Mouse (Mus musculus): Measurements from ENCODE around the gene Nat8f4. TPM values are rescaled to one million over a fixed set of nuclear protein-coding genes. Genes with fewer than 3 reads are reported as not detected.
"Not testable (repeated sequence)": the region's sequence is repeated elsewhere in the genome, so short reads cannot be mapped to it uniquely, and the experiment has no call there.

The Nat8f4 gene
- total and polyA plus RNA-seq, 2 experiments from 2014 or later, result 5.9 to 6.7 TPM

- ATAC-seq (no peak), DNase-seq (ENCODE audit: low spot score) (no peak)
- H3K4me1 ChIP-seq (ENCODE audit: insufficient read depth, low read length), result no peaks in the 10 kb centered on the region
- no peak overlapping the region for H3K4me3 ChIP-seq (ENCODE audit: low read length)
- no peak overlapping the region for H3K9ac ChIP-seq (replicated peaks; ENCODE audit: low read length)
- H3K9me3 ChIP-seq (ENCODE audit: low read length), result no peaks in the 10 kb centered on the region
- peaks cover 15% of the 10 kb centered on the region; the same call in 1 of the 2 replicates for H3K36me3 ChIP-seq (ENCODE audit: insufficient read depth, low read length)
- no peaks in the 10 kb centered on the region for H3K27me3 ChIP-seq (ENCODE audit: insufficient read depth, low read length)
- H3K27ac ChIP-seq, result no peak overlapping the region
- no peak for TF ChIP-seq CTCF (IDR thresholded peaks at IDR 0.05; ENCODE audit: low read depth)
- WGBS, result 80% methylated on average over 8 of the region's 8 CpGs
- H3K4me2 ChIP-seq (ENCODE audit: low read depth, low read length), result no peak overlapping the region
Observed at GRCm38 (mm10) chr6:85934047-85934446, 29.4 kb upstream of the Nat8f4 start.

- Histone ChIP-seq H3K27ac (no peak overlapping the region), H3K9ac (replicated peaks; ENCODE audit: low read length) (no peak overlapping the region), H3K4me3 (ENCODE audit: low read length) (no peak overlapping the region), H3K27me3 (ENCODE audit: insufficient read depth, low read length) (no peaks in the 10 kb centered on the region), H3K9me3 (ENCODE audit: low read length) (no peaks in the 10 kb centered on the region), H3K4me2 (ENCODE audit: low read depth, low read length) (no peak overlapping the region), H3K4me1 (ENCODE audit: insufficient read depth, low read length) (no peaks in the 10 kb centered on the region), H3K36me3 (ENCODE audit: insufficient read depth, low read length) (peaks cover 53% of the 10 kb centered on the region)
- WGBS, result 86% methylated on average over 1 of the region's 1 CpGs
- DNase-seq (ENCODE audit: low spot score) (no peak), ATAC-seq (no peak)
- no peak for TF ChIP-seq CTCF (IDR thresholded peaks at IDR 0.05; ENCODE audit: low read depth)
Observed at GRCm38 (mm10) chr6:85929312-85929711, 24.6 kb upstream of the Nat8f4 start.

- Histone ChIP-seq H3K36me3 (ENCODE audit: insufficient read depth, low read length) (peaks cover 53% of the 10 kb centered on the region), H3K9me3 (ENCODE audit: low read length) (no peaks in the 10 kb centered on the region), H3K27me3 (ENCODE audit: insufficient read depth, low read length) (no peaks in the 10 kb centered on the region), H3K27ac (no peak overlapping the region), H3K4me3 (ENCODE audit: low read length) (no peak overlapping the region), H3K4me1 (ENCODE audit: insufficient read depth, low read length) (no peaks in the 10 kb centered on the region), H3K9ac (replicated peaks; ENCODE audit: low read length) (no peak overlapping the region), H3K4me2 (ENCODE audit: low read depth, low read length) (no peak overlapping the region)
- DNase-seq (ENCODE audit: low spot score) (no peak), ATAC-seq (no peak)
- 92% methylated on average over 9 of the region's 9 CpGs for WGBS
- no peak for TF ChIP-seq CTCF (IDR thresholded peaks at IDR 0.05; ENCODE audit: low read depth)
Observed at GRCm38 (mm10) chr6:85927476-85928464, 23.1 kb upstream of the Nat8f4 start.

- DNase-seq (ENCODE audit: low spot score) (no peak), ATAC-seq (no peak)
- H3K4me1 ChIP-seq (ENCODE audit: insufficient read depth, low read length), result no peaks in the 10 kb centered on the region
- H3K9ac ChIP-seq (replicated peaks; ENCODE audit: low read length), result no peak overlapping the region
- no peak overlapping the region for H3K4me3 ChIP-seq (ENCODE audit: low read length)
- peaks cover 55% of the 10 kb centered on the region for H3K36me3 ChIP-seq (ENCODE audit: insufficient read depth, low read length)
- no peaks in the 10 kb centered on the region for H3K9me3 ChIP-seq (ENCODE audit: low read length)
- no peak overlapping the region for H3K27ac ChIP-seq
- no peaks in the 10 kb centered on the region for H3K27me3 ChIP-seq (ENCODE audit: insufficient read depth, low read length)
- H3K4me2 ChIP-seq (ENCODE audit: low read depth, low read length), result no peak overlapping the region
- 97% methylated on average over 1 of the region's 1 CpGs for WGBS
- no peak for TF ChIP-seq CTCF (IDR thresholded peaks at IDR 0.05; ENCODE audit: low read depth)
Observed at GRCm38 (mm10) chr6:85926709-85927108, 22.0 kb upstream of the Nat8f4 start.

- Histone ChIP-seq H3K27ac (no peak overlapping the region), H3K4me1 (ENCODE audit: insufficient read depth, low read length) (no peaks in the 10 kb centered on the region), H3K4me2 (ENCODE audit: low read depth, low read length) (no peak overlapping the region), H3K27me3 (ENCODE audit: insufficient read depth, low read length) (no peaks in the 10 kb centered on the region), H3K36me3 (ENCODE audit: insufficient read depth, low read length) (peaks cover 44% of the 10 kb centered on the region), H3K9ac (replicated peaks; ENCODE audit: low read length) (no peak overlapping the region), H3K4me3 (ENCODE audit: low read length) (no peak overlapping the region), H3K9me3 (ENCODE audit: low read length) (no peaks in the 10 kb centered on the region)
- 97% methylated on average over 1 of the region's 1 CpGs for WGBS
- no peak for DNase-seq (ENCODE audit: low spot score)
- no peak for TF ChIP-seq CTCF (IDR thresholded peaks at IDR 0.05; ENCODE audit: low read depth)
- ATAC-seq, result no peak
Observed at GRCm38 (mm10) chr6:85923643-85924042, 19.0 kb upstream of the Nat8f4 start.

- Histone ChIP-seq H3K4me3 (ENCODE audit: low read length) (no peak overlapping the region), H3K9ac (replicated peaks; ENCODE audit: low read length) (no peak overlapping the region), H3K9me3 (ENCODE audit: low read length) (no peaks in the 10 kb centered on the region), H3K4me2 (ENCODE audit: low read depth, low read length) (no peak overlapping the region), H3K27ac (no peak overlapping the region), H3K27me3 (ENCODE audit: insufficient read depth, low read length) (no peaks in the 10 kb centered on the region), H3K4me1 (ENCODE audit: insufficient read depth, low read length) (peaks cover 13% of the 10 kb centered on the region), H3K36me3 (ENCODE audit: insufficient read depth, low read length) (peaks cover 7% of the 10 kb centered on the region; the same call in 1 of the 2 replicates)
- 96% methylated on average over 4 of the region's 4 CpGs for WGBS
- no peak for DNase-seq (ENCODE audit: low spot score)
- ATAC-seq, result no peak
- no peak for TF ChIP-seq CTCF (IDR thresholded peaks at IDR 0.05; ENCODE audit: low read depth)
Observed at GRCm38 (mm10) chr6:85919401-85919800, 14.7 kb upstream of the Nat8f4 start.

- H3K27ac ChIP-seq; H3K4me2 ChIP-seq (ENCODE audit: low read depth, low read length); ATAC-seq; H3K9ac ChIP-seq (replicated peaks; ENCODE audit: low read length); H3K9me3 ChIP-seq (ENCODE audit: low read length); H3K36me3 ChIP-seq (ENCODE audit: insufficient read depth, low read length); DNase-seq (ENCODE audit: low spot score); H3K27me3 ChIP-seq (ENCODE audit: insufficient read depth, low read length); H3K4me3 ChIP-seq (ENCODE audit: low read length): not testable (repeated sequence)
- WGBS, result 94% methylated on average over 3 of the region's 3 CpGs
- peaks cover 14% of the 10 kb centered on the region for H3K4me1 ChIP-seq (ENCODE audit: insufficient read depth, low read length)
Observed at GRCm38 (mm10) chr6:85918341-85918740, 13.7 kb upstream of the Nat8f4 start.

Measured in hindbrain, postnatal 0 days (tissue).